24 mouse cellular contexts compared by ENCODE assay signal in the genomic region with DNA sequence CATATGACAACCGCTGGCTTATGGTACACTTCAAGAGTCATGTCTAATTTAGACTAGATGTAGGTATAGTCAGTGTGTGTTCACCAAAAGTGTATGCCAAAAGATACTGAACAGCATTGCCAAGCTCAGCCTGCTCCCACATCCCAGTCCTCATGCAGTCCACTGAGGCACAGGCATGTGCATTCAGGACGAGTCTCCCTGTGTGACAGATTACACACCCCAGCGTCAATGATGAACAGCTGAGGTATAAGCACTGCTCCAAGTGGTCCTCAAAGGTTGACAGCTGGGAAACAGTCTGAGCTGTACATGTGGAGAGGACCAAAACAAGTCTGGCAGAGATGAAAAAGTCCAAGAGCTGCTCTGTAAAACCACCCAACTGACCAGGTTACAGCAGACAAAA.
"Had no signal": no experiment of that assay in that cellular context is flagged by ENCODE, and none has a peak within 500 bp of the region (broad histone marks: within the 10 kb centered on the region; RNA-seq: fewer than 3 reads in every experiment).

No protein-coding gene starts in this region.

- H3K4me2 ChIP-seq: heart, embryonic 11.5 days; heart, embryonic 13.5 days; heart, embryonic 15.5 days; hindbrain, embryonic 13.5 days; hindbrain, embryonic 15.5 days; limb, embryonic 12.5 days; liver, embryonic 11.5 days had no signal

- H3K4me3 ChIP-seq: heart, adult 2 months; heart, embryonic 13.5 days; heart, embryonic 15.5 days; hindbrain, embryonic 13.5 days; hindbrain, embryonic 15.5 days; layer of hippocampus, adult 2 months; left cerebral cortex, adult 2 months; limb, embryonic 10.5 days; limb, embryonic 12.5 days had no signal

- H3K9me3 ChIP-seq: heart, embryonic 13.5 days; heart, embryonic 15.5 days; hindbrain, embryonic 13.5 days; hindbrain, embryonic 15.5 days; limb, embryonic 10.5 days; limb, embryonic 12.5 days had no signal

- H3K4me1 ChIP-seq: heart, embryonic 15.5 days; hindbrain, embryonic 13.5 days; hindbrain, embryonic 15.5 days; limb, embryonic 10.5 days; limb, embryonic 12.5 days had no signal

- H3K9ac ChIP-seq: heart, embryonic 13.5 days; heart, embryonic 15.5 days; hindbrain, embryonic 13.5 days; hindbrain, embryonic 15.5 days; limb, embryonic 12.5 days had no signal

- ATAC-seq: hindbrain, postnatal 0 days; intestine, embryonic 16.5 days had no signal

- H3K27me3 ChIP-seq: heart, embryonic 13.5 days; heart, embryonic 15.5 days; hindbrain, embryonic 13.5 days; hindbrain, embryonic 15.5 days had no signal

- H3K36me3 ChIP-seq: heart, embryonic 13.5 days; heart, embryonic 15.5 days; hindbrain, embryonic 13.5 days; hindbrain, embryonic 15.5 days; limb, embryonic 10.5 days; limb, embryonic 12.5 days had no signal

- DNase-seq: gastrocnemius, postnatal 14 days; gastrocnemius, postnatal 36 days; heart, adult 11 months; heart, adult 2 months; heart, postnatal 14 days; heart, postnatal 36 days; kidney, adult 18-20 months; kidney, adult 8-10 months; kidney, postnatal 10 days; kidney, postnatal 25 days; kidney, postnatal 4 days; liver had no signal

- H3K27ac ChIP-seq: heart, adult 2 months; heart, embryonic 13.5 days; heart, embryonic 15.5 days; hindbrain, embryonic 13.5 days; hindbrain, embryonic 15.5 days; hindbrain, postnatal 0 days; layer of hippocampus, adult 2 months; left cerebral cortex, adult 2 months; limb, embryonic 10.5 days; limb, embryonic 12.5 days had no signal
